Mouse (Mus musculus): ENCODE results near the gene Fbxw5. TPM values are rescaled to one million over a fixed set of nuclear protein-coding genes. Genes with fewer than 3 reads are reported as not detected.

Fbxw5 gene
- polyA plus RNA-seq, 1 experiment = 19.2 TPM

- DNase-seq (ENCODE audit: low read depth) = no peak
These were observed 22.4 kb upstream of the Fbxw5 start for GRCm38 (mm10) chr2:25477967-25478675.

DNA sequence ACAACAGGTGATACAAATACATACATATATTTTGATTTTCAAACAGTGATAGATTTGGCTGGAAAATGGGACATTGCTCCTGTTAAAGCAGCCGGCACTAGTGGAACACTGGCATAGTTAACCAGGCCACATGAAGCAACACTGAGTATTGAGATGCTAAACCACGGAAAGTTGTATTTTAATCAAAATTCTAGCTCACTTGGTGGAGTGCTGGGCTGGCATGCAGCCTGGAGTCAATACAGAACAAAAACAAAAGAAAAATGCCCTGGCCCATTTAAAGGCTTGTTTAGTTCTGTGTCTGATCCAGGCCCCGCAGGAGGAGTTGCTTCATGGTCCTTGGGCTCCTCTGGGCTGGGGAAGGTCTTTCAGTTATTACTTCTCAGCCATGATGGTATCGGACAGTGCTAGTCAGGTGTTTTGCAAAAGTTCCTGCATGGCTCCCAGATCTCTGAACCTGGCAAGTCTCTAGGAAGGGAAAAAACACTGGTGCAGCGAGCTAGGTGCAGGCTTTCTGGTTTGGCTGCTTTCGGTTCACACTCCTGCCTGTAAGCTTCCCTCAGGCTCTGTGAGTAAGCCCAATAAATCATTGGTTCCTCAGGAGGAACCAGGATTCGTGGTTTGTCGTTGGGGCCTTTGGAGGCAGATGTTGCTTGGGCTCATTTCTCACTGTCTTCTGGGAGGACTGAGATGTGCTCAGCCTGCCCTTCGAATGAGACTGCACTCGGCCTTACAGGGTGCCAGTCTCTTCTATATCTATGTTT lies 20.8 kb upstream of the Fbxw5 start:
- DNase-seq (ENCODE audit: low read depth) = peak; percentile 89

GRCm38 (mm10) chr2:25480541-25480940 lies 20.0 kb upstream of the Fbxw5 start:
- no peak for DNase-seq (ENCODE audit: low read depth)

GRCm38 (mm10) chr2:25482969-25483368 lies 17.6 kb upstream of the Fbxw5 start:
- DNase-seq (ENCODE audit: low read depth) = no peak

- no peak for DNase-seq (ENCODE audit: low read depth)
These were observed 15.5 kb upstream of the Fbxw5 start for GRCm38 (mm10) chr2:25484901-25485647.

- no peak for DNase-seq (ENCODE audit: low read depth)
These were observed 12.4 kb upstream of the Fbxw5 start for GRCm38 (mm10) chr2:25487965-25488670.

DNA sequence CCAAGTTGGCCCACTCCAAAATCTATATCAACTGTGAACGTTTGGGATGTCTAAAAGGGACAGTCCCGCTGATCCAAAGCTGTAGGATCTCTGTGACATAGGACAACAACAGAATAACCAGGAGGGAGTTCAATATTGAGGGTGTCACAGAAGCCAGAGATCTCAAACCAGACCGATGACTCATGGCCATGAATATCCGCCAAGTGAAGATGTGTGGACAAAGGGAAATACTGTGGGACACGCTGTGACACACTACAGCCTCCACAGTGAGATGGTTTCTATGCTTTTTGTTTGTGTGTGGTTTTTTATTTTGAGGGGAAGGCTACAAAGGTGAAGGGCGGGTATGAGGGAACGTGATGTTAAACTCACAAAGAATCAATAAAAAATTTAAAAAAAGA lies 11.9 kb upstream of the Fbxw5 start:
- DNase-seq (ENCODE audit: low read depth) = no peak

GRCm38 (mm10) chr2:25492988-25493387 lies 7.6 kb upstream of the Fbxw5 start:
- DNase-seq (ENCODE audit: low read depth) = no peak

DNA sequence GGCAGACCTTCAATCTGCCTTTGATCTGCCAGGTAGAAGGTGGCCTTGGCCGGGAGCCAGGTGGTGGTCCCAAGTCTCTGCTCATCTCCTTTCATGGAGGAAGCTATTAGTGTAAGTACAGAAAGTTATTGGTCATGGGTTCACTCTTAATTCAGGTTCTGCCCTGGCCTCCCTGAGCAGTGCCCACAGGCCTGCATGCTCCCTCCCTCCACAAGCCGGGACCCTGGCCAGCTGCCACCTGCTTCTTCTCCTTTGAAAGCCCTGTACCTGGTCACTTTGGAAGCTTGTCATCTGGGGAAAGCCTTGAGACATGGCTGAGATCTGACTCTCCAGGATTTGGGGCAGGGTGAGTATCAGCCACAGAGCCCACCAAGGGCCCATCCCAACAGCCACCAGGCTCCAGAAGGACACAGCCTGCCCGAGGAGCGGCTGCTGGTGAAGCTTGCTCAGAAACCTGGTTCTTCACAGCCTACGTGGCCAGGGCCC lies 7.0 kb upstream of the Fbxw5 start, which contains the start of gene Lcn12:
Lcn12 (minus strand) TSS at position 436 of the 486 bp plus-strand sequence.
- no peak for DNase-seq (ENCODE audit: low read depth)

- no peak for DNase-seq (ENCODE audit: low read depth)
These were observed 4.1 kb upstream of the Fbxw5 start for GRCm38 (mm10) chr2:25496462-25496861.

DNA sequence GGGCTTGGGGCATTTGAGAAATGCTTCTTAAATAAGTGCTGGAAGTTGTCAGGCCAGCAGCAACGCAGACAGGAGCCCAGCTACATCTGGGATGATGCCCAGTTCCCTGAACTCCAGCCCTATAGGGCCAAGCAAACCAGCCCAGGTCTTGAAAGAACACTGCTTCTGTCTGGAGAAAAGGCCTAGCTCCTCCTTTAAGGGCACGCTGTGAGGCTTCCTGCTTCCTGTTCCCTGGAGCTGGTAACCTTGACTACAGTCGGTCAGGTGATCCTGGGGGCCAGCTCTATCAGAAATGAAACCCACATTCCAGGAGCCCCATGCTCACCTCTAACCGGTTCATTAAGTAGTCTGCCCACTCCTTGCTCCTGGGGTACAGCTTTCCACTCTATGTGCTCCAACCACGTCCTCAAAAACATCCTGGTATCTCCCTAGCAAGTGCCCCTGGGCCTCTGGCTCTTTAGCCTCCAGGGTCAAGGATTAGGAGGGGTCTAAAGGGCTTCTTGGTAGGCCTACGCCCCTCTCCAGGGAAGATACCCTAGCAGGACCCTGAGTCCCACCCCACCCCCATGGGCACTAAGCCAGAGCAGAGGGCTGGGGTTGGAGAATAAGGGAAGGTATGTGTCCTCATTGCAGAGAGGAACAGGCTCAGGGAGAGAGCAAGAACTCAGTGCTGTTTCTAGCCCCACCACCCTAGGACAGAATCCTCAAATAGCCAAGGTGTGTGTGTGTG lies 2.5 kb upstream of the Fbxw5 start:
- no peak for DNase-seq (ENCODE audit: low read depth)

- DNase-seq (ENCODE audit: low read depth) = no peak
These were observed 1.7 kb upstream of the Fbxw5 start for GRCm38 (mm10) chr2:25498622-25499478.

- no peak for DNase-seq (ENCODE audit: low read depth)
These were observed 427 bp upstream of the Fbxw5 start for GRCm38 (mm10) chr2:25500071-25500575.

GRCm38 (mm10) chr2:25501593-25502486 lies 1.3 kb downstream of the Fbxw5 start, which contains the start of gene C8g:
C8g (minus strand) TSS chr2:25501719.
- no peak for DNase-seq (ENCODE audit: low read depth)

DNA sequence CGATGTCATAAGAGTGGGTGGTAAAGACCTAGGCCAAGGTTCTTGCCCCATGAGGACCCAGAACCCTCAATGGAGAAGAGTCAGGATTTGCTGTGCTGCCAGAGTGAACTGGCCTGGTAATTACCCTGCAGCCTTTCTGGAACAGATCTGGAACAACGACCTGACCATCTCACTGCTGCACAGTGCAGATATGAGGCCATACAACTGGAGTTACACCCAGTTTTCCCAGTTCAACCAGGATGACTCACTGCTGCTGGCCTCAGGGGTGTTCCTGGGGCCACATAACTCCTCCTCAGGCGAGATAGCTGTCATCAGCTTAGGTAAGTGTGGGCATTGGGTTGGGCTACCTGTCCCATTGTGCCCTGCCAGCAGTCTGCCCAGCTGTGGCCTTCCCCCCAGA lies 2.2 kb downstream of the Fbxw5 start:
- DNase-seq (ENCODE audit: low read depth) = no peak

DNA sequence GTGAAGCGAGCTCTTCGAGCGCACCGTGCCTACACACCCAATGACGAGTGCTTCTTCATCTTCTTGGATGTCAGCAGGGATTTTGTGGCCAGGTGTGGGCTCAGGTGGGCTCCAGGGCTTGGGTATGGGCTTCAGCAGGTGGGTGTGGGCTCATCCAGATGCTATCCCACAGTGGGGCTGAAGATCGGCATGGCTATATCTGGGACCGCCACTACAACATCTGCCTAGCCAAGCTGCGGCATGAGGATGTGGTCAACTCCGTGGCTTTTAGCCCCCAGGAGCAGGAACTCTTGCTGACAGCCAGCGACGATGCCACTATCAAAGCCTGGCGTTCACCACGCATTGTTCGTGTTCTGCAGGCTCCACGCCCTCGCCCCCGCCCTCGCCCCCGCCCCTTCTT lies 4.0 kb downstream of the Fbxw5 start:
- no peak for DNase-seq (ENCODE audit: low read depth)

DNA sequence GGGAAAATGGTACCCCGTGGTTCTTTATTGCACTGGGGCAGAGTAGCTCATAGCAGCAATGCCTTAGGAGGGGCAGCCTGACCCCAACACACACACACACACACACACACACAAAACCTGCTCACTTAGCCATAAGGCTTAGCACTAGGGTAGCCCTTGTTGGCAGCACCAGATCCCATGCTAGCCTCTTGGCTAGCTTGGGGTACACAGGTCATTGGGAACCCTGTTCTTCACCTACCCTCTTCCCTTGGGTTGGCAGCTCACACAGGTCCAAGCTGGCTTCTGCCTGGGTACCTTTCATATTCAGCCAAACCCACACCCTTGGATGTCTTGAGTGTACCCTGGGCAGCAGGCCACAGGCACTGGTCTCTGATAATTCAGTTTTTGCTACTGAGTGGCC lies 4.5 kb downstream of the Fbxw5 start:
- no peak for DNase-seq (ENCODE audit: low read depth)

- DNase-seq (ENCODE audit: low read depth) = no peak
These were observed 5.3 kb downstream of the Fbxw5 start for GRCm38 (mm10) chr2:25505860-25506259.

DNA sequence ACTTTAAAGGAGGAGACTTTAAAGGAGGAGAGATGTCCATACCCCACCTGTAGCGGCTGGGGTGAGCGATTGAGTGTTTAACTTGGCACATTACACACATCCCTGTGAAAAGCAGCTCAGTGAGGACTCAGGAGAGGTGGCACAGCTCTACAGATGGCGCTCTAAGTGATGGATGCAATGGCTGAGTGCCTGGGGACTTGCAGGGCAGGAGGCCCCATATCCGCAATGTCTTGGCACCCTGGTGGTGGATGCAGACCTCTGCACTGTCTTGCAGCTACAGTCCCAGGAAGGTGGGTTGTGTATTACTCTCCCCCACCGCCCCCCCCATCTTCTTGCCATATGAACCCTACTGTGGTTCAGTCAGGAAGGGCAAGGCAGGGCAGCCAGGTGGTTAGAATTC lies 6.4 kb downstream of the Fbxw5 start:
- no peak for DNase-seq (ENCODE audit: low read depth)
